Mouse (Mus musculus) gastrocnemius, adult 2 months (tissue): ENCODE data around the gene Car9. TPM values are rescaled to one million over a fixed set of nuclear protein-coding genes. Genes with fewer than 3 reads are reported as not detected.
A peak's percentile ranks its signal among the peaks of the same experiment; 100 is the strongest.

Experiments used
- DNase-seq: peaks from one replicate; pipeline ENCODE4 v3.0.0; 2022
- H3K27ac ChIP-seq: fragments of 200-600 bp; 2 replicates; pipeline ENCODE4 v1.8.1; 2022; ENCODE audit warnings: mild to moderate bottlenecking
- H3K4me3 ChIP-seq: fragments of 200-600 bp; 2 replicates; pipeline ENCODE4 v1.8.1; 2022; ENCODE audit warnings: mild to moderate bottlenecking, moderate library complexity
- CTCF ChIP-seq: fragments of 200-600 bp; IDR thresholded peaks from 2 replicates; pipeline ENCODE4 v1.8.1; 2022; ENCODE audit warnings: antibody characterized with exemption, mild to moderate bottlenecking, moderate library complexity
- intact Hi-C: fragments of 180-260 bp; cut with DNase I; formaldehyde crosslinking; loops from one replicate; pipeline ENCODE4 v1.15.1; 2025
- total RNA-seq, 2 experiments: library from RNA; stranded (reverse); gene quantifications; 2 replicates each; pipeline ENCODE4 v1.2.3; 2021

Gene Car9
- total RNA-seq, 2 experiments from 2014 or later = 3.7 to 4.8 TPM

DNA sequence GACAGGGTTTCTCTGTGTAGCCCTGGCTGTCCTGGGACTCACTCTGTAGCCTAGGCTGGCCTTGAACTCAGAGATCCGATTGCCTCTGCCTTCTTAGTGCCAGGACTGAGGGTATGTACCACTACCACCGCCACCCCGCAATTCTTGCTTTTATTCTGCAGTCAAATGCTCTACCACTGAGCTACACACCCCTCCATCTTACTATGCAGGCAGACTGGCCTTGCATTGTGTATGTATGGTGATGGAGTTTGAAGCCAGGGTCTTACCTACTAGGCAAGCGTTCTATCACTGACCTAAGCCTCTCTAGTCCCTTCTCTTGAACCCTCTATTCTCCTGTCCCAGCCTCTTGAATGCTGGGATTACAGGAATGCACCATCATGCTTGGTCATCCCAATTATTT lies 6.5 kb downstream of the Car9 start:
- H3K27ac ChIP-seq = peak overlapping the region; percentile 7; the same call in 1 of the 2 replicates
- no peak for TF ChIP-seq CTCF
- intact Hi-C loops = no loop called here
- DNase-seq = peak; percentile 28
- H3K4me3 ChIP-seq = no peak overlapping the region

DNA sequence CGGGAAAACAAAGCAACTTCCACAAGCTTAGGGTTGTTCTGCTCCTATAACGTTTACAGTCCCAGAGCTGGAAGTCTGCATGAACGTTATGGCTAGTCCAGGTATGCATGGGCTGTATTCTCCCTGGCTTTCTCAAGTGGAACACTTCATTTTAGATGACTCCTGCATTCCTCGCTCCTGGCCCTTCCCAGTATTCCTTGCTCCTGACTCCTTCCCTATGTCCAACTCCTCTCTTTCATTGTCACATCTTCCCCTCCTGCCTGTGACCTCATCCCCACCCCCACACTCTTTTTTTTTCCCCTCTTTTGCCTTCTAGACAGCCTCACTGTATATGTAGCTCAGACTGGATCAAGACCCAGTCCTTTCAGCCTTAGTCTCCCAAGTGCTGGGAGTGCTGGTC lies 7.0 kb downstream of the Car9 start:
- DNase-seq = peak; percentile 12
- Histone ChIP-seq H3K27ac (peak overlapping the region; percentile 38), H3K4me3 (no peak overlapping the region)
- TF ChIP-seq CTCF = no peak
- intact Hi-C loops = no loop called here

DNA sequence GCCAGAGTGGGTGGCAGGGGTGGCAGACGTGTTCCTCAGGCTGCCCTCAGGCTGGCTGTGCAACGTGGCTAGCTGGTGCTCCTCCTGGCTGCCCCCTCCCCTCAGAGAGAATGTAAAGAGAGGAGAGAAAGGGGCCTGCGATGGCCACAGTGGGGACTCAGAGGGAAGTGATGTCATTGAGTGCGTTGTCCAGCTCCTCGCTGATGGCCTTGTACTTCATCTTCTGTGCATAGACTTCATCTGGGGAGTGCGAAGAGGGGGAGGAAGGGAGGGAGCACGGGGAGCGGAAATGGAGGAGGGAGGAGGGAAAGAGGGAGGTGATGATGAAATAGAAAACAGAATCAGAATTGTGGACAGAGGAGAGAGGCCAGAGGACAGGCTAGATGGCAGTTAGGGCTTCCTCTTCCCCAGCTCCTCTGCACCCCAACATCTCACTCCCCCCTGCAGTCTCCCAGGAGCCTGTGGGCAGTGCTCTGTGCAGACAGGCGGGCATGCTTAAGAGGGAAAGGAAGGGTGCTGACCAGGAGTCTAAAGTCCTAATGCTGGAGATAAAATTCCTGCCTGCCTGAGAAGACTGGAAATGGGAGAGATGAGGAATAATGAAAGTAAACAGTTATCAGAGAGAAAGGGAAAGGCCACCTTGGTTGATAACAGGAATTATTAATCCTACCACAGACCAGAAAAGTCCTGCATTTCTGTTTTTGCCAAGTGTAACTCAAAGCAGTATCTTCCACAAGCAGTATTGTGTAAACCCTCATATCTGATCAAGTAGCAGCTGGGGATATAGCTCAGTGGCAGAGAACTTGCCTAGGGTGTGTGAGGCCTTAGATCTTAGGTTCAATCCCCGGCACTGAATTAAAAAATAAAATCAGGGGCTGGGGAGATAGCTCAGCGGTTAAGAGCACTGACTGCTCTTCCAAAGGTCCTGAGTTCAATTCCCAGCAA lies 9.3 kb downstream of the Car9 start:
- no peak for TF ChIP-seq CTCF
- DNase-seq = peak; percentile 21
- intact Hi-C loops = no loop called here
- Histone ChIP-seq H3K27ac (peak overlapping the region; percentile 28; the same call in 1 of the 2 replicates), H3K4me3 (no peak overlapping the region)

DNA sequence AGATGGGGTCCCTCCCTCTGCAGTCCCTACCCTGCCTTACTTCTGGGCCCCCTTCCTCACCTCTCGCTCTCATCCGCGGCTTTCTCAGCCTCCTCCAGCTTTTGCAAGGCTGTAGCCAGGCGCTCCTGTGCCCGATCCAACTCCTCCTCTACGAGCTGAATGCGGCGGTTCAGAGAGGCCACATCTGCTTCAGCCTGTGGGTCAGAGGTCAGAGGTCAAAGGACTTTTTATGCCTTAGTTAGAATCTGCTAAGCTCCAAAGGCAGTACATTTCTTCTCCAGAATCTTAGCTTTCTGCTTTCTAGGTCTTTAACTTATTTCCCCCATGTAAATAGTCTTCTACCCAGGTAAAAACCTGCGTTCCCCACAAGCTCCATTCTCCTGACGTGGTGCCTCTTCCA lies 12.8 kb downstream of the Car9 start:
- DNase-seq = peak; percentile 36
- Histone ChIP-seq H3K4me3 (peak overlapping the region; percentile 85), H3K27ac (peak overlapping the region; percentile 86)
- no peak for TF ChIP-seq CTCF
- intact Hi-C loops = no loop called here

DNA sequence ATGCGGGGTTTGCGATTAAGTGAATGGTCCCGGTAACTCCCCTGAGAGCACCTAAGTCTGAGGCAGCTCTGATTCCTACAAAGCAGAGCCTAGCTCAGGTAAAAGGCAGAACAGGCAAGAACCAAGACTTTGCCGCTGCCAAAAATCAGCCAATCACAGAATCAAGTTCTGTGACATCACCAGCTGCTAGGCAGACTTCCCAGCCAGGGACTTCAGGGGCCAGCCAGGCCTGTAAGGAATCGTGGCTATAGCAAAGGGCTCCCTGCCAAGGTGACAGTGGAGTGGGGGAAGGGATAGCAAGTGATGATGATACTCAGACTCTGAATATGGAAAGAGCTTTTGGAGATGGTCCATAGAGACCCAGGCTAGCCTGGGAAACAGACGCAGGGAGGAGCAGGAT lies 13.2 kb downstream of the Car9 start:
- peak overlapping the region; percentile 85 for H3K4me3 ChIP-seq

DNA sequence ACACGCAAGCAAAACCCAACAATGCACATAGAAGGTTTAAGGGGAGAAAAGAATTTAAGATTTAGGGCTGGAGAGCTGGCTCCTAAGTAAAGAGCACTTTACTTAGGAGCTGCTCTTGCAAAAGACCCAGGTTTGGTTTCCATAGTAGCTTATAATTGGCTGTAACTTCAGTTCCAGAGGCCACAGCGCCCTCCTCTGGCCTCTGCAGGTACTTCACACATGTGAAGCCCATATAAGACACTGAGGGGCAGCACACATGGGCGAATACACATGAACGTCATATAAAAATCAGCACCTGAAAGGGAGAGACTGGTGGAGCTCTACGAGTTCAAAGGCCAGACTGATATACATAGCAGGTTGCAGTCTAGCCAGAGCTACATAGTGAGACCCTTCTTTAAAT lies 21.1 kb downstream of the Car9 start:
- Histone ChIP-seq H3K27ac (no peak overlapping the region), H3K4me3 (no peak overlapping the region)
- intact Hi-C loops = no loop called here
- DNase-seq = no peak
- TF ChIP-seq CTCF = peak; percentile 54

More for the DNA sequence above, 13.2 kb downstream of the Car9 start:
- DNase-seq = peak; percentile 92
- no peak for TF ChIP-seq CTCF
- intact Hi-C loops = no loop called here
- H3K27ac ChIP-seq = peak overlapping the region; percentile 86

DNA sequence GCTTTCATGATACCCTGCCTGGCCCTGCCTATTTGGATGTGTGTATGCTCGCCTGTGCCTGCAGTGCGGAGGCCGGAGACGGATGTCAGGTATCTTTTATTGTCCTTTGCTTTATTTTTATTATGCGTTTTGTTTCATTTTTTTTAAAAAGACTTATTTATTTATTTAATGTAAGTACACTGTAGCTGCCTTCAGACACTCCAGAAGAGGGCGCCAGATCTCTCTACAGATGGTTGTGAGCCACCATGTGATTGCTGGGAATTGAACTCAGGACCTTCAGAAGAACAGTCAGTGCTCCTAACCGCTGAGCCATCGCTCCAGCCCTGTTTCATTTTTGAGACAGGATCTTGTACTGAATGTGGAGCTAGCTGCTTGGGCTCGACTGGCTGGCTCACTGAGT lies 21.7 kb downstream of the Car9 start:
- intact Hi-C loops = no loop called here
- no peak for DNase-seq
- no peak overlapping the region for H3K27ac ChIP-seq
- H3K4me3 ChIP-seq = no peak overlapping the region
- peak; percentile 39 for TF ChIP-seq CTCF

DNA sequence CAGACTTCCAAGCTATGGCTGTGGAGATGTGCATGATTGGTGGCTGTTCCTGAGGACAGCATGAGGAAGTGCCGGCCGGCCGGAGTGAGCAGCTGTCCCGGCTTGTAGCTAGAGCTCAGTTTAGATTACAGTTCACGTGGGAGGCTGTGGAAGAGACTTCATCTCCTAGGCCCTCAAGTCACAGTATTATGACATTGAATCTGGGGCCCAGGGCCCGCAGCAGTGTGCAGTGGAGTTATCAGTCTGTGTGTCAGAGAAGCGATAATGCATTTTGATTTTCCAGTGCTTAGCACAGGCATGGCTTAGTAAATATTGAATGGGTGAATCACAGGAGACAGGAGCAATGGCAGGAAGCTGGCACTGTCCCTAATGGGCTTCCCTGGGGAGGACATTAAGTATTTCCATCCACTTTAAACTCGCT lies 23.3 kb downstream of the Car9 start:
- DNase-seq = peak; percentile 64
- no peak overlapping the region for H3K4me3 ChIP-seq
- TF ChIP-seq CTCF = no peak
- H3K27ac ChIP-seq = peak overlapping the region; percentile 85
- intact Hi-C loops = no loop called here

DNA sequence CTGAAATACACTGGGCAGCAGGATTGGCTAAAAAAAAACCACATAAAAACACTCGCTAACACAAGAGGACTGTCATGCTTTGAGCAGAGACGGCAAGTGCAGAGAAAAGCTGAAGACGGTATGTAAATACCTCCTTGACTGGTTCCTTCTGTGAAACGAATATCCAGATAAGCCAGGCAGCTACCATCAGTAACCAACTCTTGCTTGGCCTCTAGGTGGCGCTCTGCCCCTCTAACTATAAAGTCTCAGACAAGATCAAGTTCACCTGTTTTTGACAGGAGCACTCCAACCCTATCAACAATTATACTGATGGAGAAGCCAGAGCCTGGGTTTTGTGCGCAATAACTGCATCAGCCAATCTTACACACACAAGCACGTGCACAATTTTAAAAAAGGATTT lies 23.8 kb downstream of the Car9 start:
- intact Hi-C loops = no loop called here
- Histone ChIP-seq H3K27ac (peak overlapping the region; percentile 85), H3K4me3 (no peak overlapping the region; the same call in 1 of the 2 replicates)
- TF ChIP-seq CTCF = peak; percentile 89
- DNase-seq = peak; percentile 86

DNA sequence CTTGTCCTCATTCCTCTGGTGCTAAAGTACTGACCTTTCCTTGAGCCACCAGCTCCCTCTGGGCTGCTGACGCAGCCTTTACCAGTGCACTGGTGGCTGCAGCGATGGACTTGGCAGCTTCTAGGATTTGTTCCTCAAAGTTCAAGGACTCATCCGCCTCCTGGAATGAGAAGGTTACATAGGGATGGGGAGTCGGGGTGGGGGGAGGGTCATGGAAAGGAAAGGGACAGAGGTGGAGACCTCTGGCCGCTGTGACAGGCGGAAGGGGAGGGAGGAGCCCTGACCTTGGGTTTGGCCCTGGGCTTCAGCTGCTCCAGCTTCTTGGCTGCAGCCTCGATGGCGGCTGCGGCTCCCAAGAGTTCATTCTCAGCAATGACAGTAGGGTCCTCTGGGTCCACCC lies 26.5 kb downstream of the Car9 start:
- intact Hi-C loops = no loop called here
- Histone ChIP-seq H3K4me3 (peak overlapping the region; percentile 52; the same call in 1 of the 2 replicates), H3K27ac (peak overlapping the region; percentile 85)
- no peak for TF ChIP-seq CTCF
- DNase-seq = peak; percentile 43

DNA sequence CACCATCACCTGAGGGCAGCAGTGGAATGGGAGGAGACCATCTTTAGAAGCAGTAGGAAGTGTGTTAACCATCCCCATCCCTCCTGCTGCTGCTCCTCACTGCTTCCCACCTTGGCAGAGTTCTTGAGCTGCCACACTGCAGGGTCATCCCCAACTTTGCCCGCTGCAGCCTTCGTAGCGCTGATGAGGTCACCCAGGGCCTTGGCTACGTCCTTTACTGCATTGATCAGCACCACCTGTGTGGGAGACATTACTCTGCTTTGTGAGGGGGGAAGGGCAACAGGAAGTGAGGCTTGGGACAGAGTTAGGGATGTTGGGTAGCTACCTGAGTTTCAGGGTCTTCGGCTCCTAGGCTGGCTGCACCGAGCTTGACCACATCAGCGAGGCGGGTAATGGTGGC lies 28.9 kb downstream of the Car9 start:
- DNase-seq = peak; percentile 16
- intact Hi-C loops = no loop called here
- Histone ChIP-seq H3K27ac (no peak overlapping the region), H3K4me3 (no peak overlapping the region)
- no peak for TF ChIP-seq CTCF

DNA sequence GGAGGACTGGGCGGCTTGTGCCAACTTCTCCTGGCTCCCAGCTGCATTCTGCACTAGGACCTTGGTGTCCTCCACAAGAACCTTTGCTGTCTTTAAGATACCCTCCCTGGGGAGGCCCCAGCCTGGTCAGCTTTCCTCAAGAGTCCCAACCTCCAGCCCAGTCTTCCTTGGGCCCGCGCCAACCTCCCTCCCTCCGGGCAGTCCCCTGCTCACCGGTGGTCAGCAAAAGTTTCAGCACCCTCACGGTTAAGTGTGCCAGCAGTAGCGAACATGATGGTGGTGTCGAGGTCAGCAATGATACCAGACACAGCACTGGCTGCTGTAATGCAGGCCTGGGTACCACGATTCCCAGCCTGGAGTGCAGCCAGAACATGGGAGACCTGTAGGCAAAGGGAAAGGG lies 29.3 kb downstream of the Car9 start:
- TF ChIP-seq CTCF = no peak
- peak; percentile 44 for DNase-seq
- intact Hi-C loops = no loop called here
- no peak overlapping the region for H3K4me3 ChIP-seq
- no peak overlapping the region for H3K27ac ChIP-seq

DNA sequence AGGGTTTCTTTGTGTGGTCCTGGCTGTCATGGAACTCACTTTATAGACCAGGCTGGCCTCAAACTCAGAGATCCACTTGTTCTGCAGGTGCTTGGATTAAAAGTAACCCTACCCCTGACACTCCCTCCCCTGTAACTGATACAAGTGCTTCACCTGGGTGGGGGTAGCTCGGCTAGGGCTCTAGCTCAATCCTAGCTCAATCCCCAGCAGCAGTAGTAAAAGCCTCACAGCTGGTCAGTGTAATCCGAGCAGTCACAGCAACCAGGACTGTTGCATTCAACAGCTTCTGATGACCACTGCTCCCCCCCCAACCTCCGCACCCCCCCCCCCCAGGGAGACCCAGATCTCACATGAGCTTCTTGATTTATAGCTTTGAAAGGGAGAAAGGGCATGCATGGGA lies 35.3 kb downstream of the Car9 start:
- H3K4me3 ChIP-seq = no peak overlapping the region
- intact Hi-C loops = loop anchor here (2.0 kb wide), 1 partner anchor 15 kb away; no protein-coding TSS in a partner anchor
- peak; percentile 13 for DNase-seq
- TF ChIP-seq CTCF = no peak
- H3K27ac ChIP-seq = peak overlapping the region; percentile 20; the same call in 1 of the 2 replicates
